Mouse (Mus musculus) bone marrow macrophage, adult 2 months (primary cell): ENCODE measurements around the gene Eml5.

Experiments
- CTCF ChIP-seq: IDR thresholded peaks from 2 replicates; pipeline ENCODE4 v1.5.1; 2012; ENCODE audit warnings: low read depth, mild to moderate bottlenecking, low read length, moderate library complexity
- POLR2A ChIP-seq: IDR thresholded peaks from 2 replicates; pipeline ENCODE4 v1.6.1; 2012; ENCODE audit warnings: mild to moderate bottlenecking, low read depth, low read length, borderline replicate concordance

- TF ChIP-seq CTCF = no peak
- TF ChIP-seq POLR2A = no peak
Measured at GRCm38 (mm10) chr12:98860316-98860715, 41.0 kb downstream of the Eml5 start.
